In the genomic region with DNA sequence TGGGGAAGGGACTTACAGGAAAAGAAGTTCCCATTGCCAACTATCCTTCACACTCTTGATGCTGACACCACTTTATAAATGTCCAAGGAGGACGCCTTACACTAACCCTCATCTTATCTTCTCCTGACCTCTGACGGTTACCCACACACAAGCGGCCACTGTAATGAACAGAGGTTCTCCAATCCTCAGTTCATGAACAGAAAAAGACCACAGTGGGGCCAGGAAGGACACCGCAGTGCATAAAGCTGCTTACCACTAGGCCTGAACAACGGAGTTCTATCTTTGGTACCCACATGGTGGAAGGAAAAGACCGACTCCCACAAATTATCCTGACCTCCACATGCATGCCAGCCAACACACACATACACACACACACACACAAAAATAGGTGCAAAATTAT, we compare ENCODE assay signal across 21 mouse cellular contexts. TPM values are rescaled to one million over a fixed set of nuclear protein-coding genes. Genes with fewer than 3 reads are reported as not detected.
A peak's percentile ranks its signal among the peaks of the same experiment; 100 is the strongest.
DNase-seq lines count a peak whose midpoint lies in the region; ATAC-seq and TF ChIP-seq lines count a peak whose summit lies in the region.
"Had no signal": no experiment of that assay in that cellular context is flagged by ENCODE, and none has a peak within 500 bp of the region (broad histone marks: within the 10 kb centered on the region; RNA-seq: fewer than 3 reads in every experiment).

No protein-coding gene starts in this region.

- intact Hi-C loops in heart, postnatal 10 days (cut with DNase I): no loop called here

- 42% methylated on average over 6 of the region's 6 CpGs for WGBS in heart, embryonic 10.5 days
- WGBS in intestine, embryonic 14.5 days: 68% methylated on average over 6 of the region's 6 CpGs
- WGBS in intestine, embryonic 16.5 days: 73% methylated on average over 6 of the region's 6 CpGs
- 76% methylated on average over 6 of the region's 6 CpGs for WGBS in limb, embryonic 14.5 days
- 92% methylated on average over 6 of the region's 6 CpGs for WGBS in hindbrain, embryonic 11.5 days
- 83% methylated on average over 6 of the region's 6 CpGs for WGBS in forebrain, postnatal 0 days

- TF ChIP-seq POLR2A in CH12.LX (IDR thresholded peaks at IDR 0.05; ENCODE audit: low read depth, low read length): no peak
- no peak for TF ChIP-seq POLR2A in limb, embryonic 14.5 days (IDR thresholded peaks at IDR 0.05; ENCODE audit: borderline replicate concordance, extremely low read depth, insufficient read depth, insufficient read length)

- no peak for ATAC-seq in intestine, embryonic 14.5 days (replicated peaks; ENCODE audit: low FRiP score, low TSS enrichment, low read depth)
- no peak for ATAC-seq in intestine, embryonic 16.5 days
- no peak for ATAC-seq in limb, embryonic 14.5 days (ENCODE audit: low FRiP score, low read depth)
- no peak for ATAC-seq in hindbrain, embryonic 11.5 days (ENCODE audit: low FRiP score)
- ATAC-seq in forebrain, postnatal 0 days: no peak
- ATAC-seq: forebrain, embryonic 16.5 days; midbrain, embryonic 16.5 days had no signal

- no peak overlapping the region for H3K4me3 ChIP-seq in heart, embryonic 10.5 days
- no peak overlapping the region for H3K4me3 ChIP-seq in intestine, embryonic 14.5 days (ENCODE audit: low read depth, low read length)
- no peak overlapping the region for H3K4me3 ChIP-seq in intestine, embryonic 16.5 days (ENCODE audit: low read length)
- H3K4me3 ChIP-seq in CH12.LX (replicated peaks in 1 of 3; ENCODE audit: low read depth in 2 of 3, low read length in 2 of 3, poor library complexity in 1 of 3): no peak overlapping the region
- no peak overlapping the region for H3K4me3 ChIP-seq in limb, embryonic 14.5 days (replicated peaks; ENCODE audit: low read length)
- no peak overlapping the region for H3K4me3 ChIP-seq in hindbrain, embryonic 11.5 days (ENCODE audit: low read depth, low read length)
- no peak overlapping the region for H3K4me3 ChIP-seq in forebrain, postnatal 0 days (ENCODE audit: low read depth, low read length)
- H3K4me3 ChIP-seq: hindbrain, embryonic 10.5 days; layer of hippocampus, adult 2 months; limb, embryonic 12.5 days; megakaryocyte, embryonic 14.5 days had no signal

- peaks cover 3% of the 10 kb centered on the region; the same call in 1 of the 2 replicates for H3K36me3 ChIP-seq in heart, embryonic 10.5 days
- H3K36me3 ChIP-seq in intestine, embryonic 14.5 days (ENCODE audit: control insufficient read depth, insufficient read depth, low read length): no peaks in the 10 kb centered on the region
- no peaks in the 10 kb centered on the region for H3K36me3 ChIP-seq in intestine, embryonic 16.5 days (ENCODE audit: control insufficient read depth, insufficient read depth, low read length)
- H3K36me3 ChIP-seq in CH12.LX (replicated peaks in 1 of 2; ENCODE audit: control insufficient read depth in 1 of 2, insufficient read depth in 1 of 2, low read length in 1 of 2): no peaks in the 10 kb centered on the region
- H3K36me3 ChIP-seq in limb, embryonic 14.5 days (ENCODE audit: control insufficient read depth, insufficient read depth, low read length): no peaks in the 10 kb centered on the region
- no peaks in the 10 kb centered on the region for H3K36me3 ChIP-seq in hindbrain, embryonic 11.5 days (ENCODE audit: control insufficient read depth, insufficient read depth, low read length)
- H3K36me3 ChIP-seq in forebrain, postnatal 0 days (ENCODE audit: insufficient read depth): no peaks in the 10 kb centered on the region
- H3K36me3 ChIP-seq: hindbrain, embryonic 10.5 days; limb, embryonic 12.5 days had no signal

- no peak overlapping the region for H3K9ac ChIP-seq in intestine, embryonic 14.5 days (ENCODE audit: low read length)
- no peak overlapping the region for H3K9ac ChIP-seq in intestine, embryonic 16.5 days (ENCODE audit: low read depth, low read length)
- 0 out of 2 replicates have a peak overlapping the region, but pooled peaks have one; percentile 11 for H3K9ac ChIP-seq in CH12.LX (ENCODE audit: insufficient read depth, low read depth)
- no peak overlapping the region for H3K9ac ChIP-seq in limb, embryonic 14.5 days (ENCODE audit: low read depth, low read length, severe bottlenecking)
- no peak overlapping the region for H3K9ac ChIP-seq in hindbrain, embryonic 11.5 days (ENCODE audit: low read depth, low read length)
- H3K9ac ChIP-seq in forebrain, postnatal 0 days: no peak overlapping the region
- H3K9ac ChIP-seq: limb, embryonic 12.5 days had no signal

- TF ChIP-seq EP300 in CH12.LX (IDR thresholded peaks at IDR 0.05; ENCODE audit: low read length): no peak

- no peaks in the 10 kb centered on the region for H3K79me2 ChIP-seq in CH12.LX (replicated peaks; ENCODE audit: control insufficient read depth, extremely low read depth, insufficient read depth, poor library complexity, severe bottlenecking)

- peak overlapping the region; percentile 56 for H3K27ac ChIP-seq in heart, embryonic 10.5 days
- peak overlapping the region; percentile 27; the same call in 1 of the 2 replicates for H3K27ac ChIP-seq in intestine, embryonic 14.5 days (ENCODE audit: low read depth)
- no peak overlapping the region for H3K27ac ChIP-seq in intestine, embryonic 16.5 days (ENCODE audit: low read length)
- no peak overlapping the region; the same call in 1 of the 2 replicates for H3K27ac ChIP-seq in CH12.LX (ENCODE audit: insufficient read depth, low read depth)
- H3K27ac ChIP-seq in limb, embryonic 14.5 days (replicated peaks; ENCODE audit: low read depth, low read length): 0 out of 2 replicates have a peak overlapping the region, but pooled peaks have one; percentile 13
- no peak overlapping the region for H3K27ac ChIP-seq in hindbrain, embryonic 11.5 days (ENCODE audit: low read depth, low read length)
- H3K27ac ChIP-seq in forebrain, postnatal 0 days (ENCODE audit: low read depth, low read length): no peak overlapping the region
- H3K27ac ChIP-seq: hindbrain, embryonic 10.5 days; kidney, postnatal 0 days; layer of hippocampus, adult 2 months had no signal

- H3K9me3 ChIP-seq in heart, embryonic 10.5 days: no peaks in the 10 kb centered on the region
- no peaks in the 10 kb centered on the region for H3K9me3 ChIP-seq in intestine, embryonic 14.5 days (ENCODE audit: control insufficient read depth, low read length)
- H3K9me3 ChIP-seq in intestine, embryonic 16.5 days (ENCODE audit: control insufficient read depth, low read length): no peaks in the 10 kb centered on the region
- H3K9me3 ChIP-seq in CH12.LX (replicated peaks; ENCODE audit: low read length): no peaks in the 10 kb centered on the region
- no peaks in the 10 kb centered on the region for H3K9me3 ChIP-seq in limb, embryonic 14.5 days (ENCODE audit: control insufficient read depth, low read length)
- H3K9me3 ChIP-seq in hindbrain, embryonic 11.5 days (ENCODE audit: control insufficient read depth, low read length): no peaks in the 10 kb centered on the region
- H3K9me3 ChIP-seq in forebrain, postnatal 0 days (ENCODE audit: low read length): no peaks in the 10 kb centered on the region
- H3K9me3 ChIP-seq: hindbrain, embryonic 10.5 days; limb, embryonic 12.5 days; megakaryocyte, embryonic 14.5 days had no signal

- in situ Hi-C loops in CH12.LX (cut with MboI; ENCODE audit: low pct_ligation_motif_present, low pct_unique_long_range_greater_than_20kb, low sequenced_read_pairs): no loop called here

- dilution Hi-C loops in CH12.LX (cut with MboI; ENCODE audit: extremely low pct_ligation_motif_present, extremely low pct_unique_long_range_greater_than_20kb, low sequenced_read_pairs): no loop called here

- H3K4me2 ChIP-seq in intestine, embryonic 14.5 days (ENCODE audit: low read length): no peak overlapping the region
- no peak overlapping the region for H3K4me2 ChIP-seq in intestine, embryonic 16.5 days (ENCODE audit: low read depth, low read length)
- no peak overlapping the region for H3K4me2 ChIP-seq in CH12.LX (ENCODE audit: insufficient read depth, low read depth, poor library complexity, severe bottlenecking)
- no peak overlapping the region for H3K4me2 ChIP-seq in limb, embryonic 14.5 days (replicated peaks; ENCODE audit: low read depth, low read length, severe bottlenecking)
- H3K4me2 ChIP-seq in hindbrain, embryonic 11.5 days (replicated peaks; ENCODE audit: low read depth, low read length): no peak overlapping the region
- no peak overlapping the region for H3K4me2 ChIP-seq in forebrain, postnatal 0 days (ENCODE audit: low read depth)
- H3K4me2 ChIP-seq: limb, embryonic 12.5 days had no signal

- no peaks in the 10 kb centered on the region for H3K27me3 ChIP-seq in heart, embryonic 10.5 days (ENCODE audit: insufficient read depth, poor library complexity, severe bottlenecking)
- H3K27me3 ChIP-seq in intestine, embryonic 14.5 days (replicated peaks; ENCODE audit: control insufficient read depth, insufficient read depth, low read length): no peaks in the 10 kb centered on the region
- no peaks in the 10 kb centered on the region for H3K27me3 ChIP-seq in intestine, embryonic 16.5 days (replicated peaks; ENCODE audit: control insufficient read depth, insufficient read depth, low read length)
- no peaks in the 10 kb centered on the region for H3K27me3 ChIP-seq in CH12.LX (replicated peaks)
- no peaks in the 10 kb centered on the region for H3K27me3 ChIP-seq in limb, embryonic 14.5 days (ENCODE audit: control insufficient read depth, insufficient read depth, low read length)
- no peaks in the 10 kb centered on the region for H3K27me3 ChIP-seq in hindbrain, embryonic 11.5 days (ENCODE audit: control insufficient read depth, insufficient read depth, low read length)
- no peaks in the 10 kb centered on the region for H3K27me3 ChIP-seq in forebrain, postnatal 0 days (ENCODE audit: insufficient read depth, low read length)
- H3K27me3 ChIP-seq: limb, embryonic 12.5 days had no signal

- TF ChIP-seq RAD21 in CH12.LX (IDR thresholded peaks at IDR 0.05; ENCODE audit: low read depth, low read length): no peak

- DNase-seq in heart, embryonic 10.5 days (ENCODE audit: low spot score): no peak
- DNase-seq in heart, postnatal 10 days: no peak
- no peak for DNase-seq in intestine, embryonic 14.5 days (ENCODE audit: low spot score)
- no peak for DNase-seq in CH12.LX (ENCODE audit: extremely low read depth)
- no peak for DNase-seq in limb, embryonic 14.5 days (ENCODE audit: low spot score)
- no peak for DNase-seq in hindbrain, embryonic 11.5 days (ENCODE audit: low spot score)
- DNase-seq in forebrain, postnatal 0 days: no peak
- DNase-seq: adrenal gland, adult 8-10 months; cerebellum, adult 11-12 months; cerebellum, postnatal 25 days; retina, postnatal 1 day; right cerebral cortex, postnatal 4 days; thymus, adult 2 months had no signal

- TF ChIP-seq CTCF in CH12.LX (conservative IDR thresholded peaks at IDR 0.05 in 1 of 2, IDR thresholded peaks at IDR 0.05 in 1 of 2; ENCODE audit: low read depth in 2 of 2, low read length in 2 of 2): no peak
- no peak for TF ChIP-seq CTCF in forebrain, postnatal 0 days (IDR thresholded peaks at IDR 0.05; ENCODE audit: low read depth)

- peaks cover 66% of the 10 kb centered on the region for H3K4me1 ChIP-seq in heart, embryonic 10.5 days
- peaks cover 40% of the 10 kb centered on the region for H3K4me1 ChIP-seq in intestine, embryonic 14.5 days (replicated peaks; ENCODE audit: control insufficient read depth, insufficient read depth, low read length)
- H3K4me1 ChIP-seq in intestine, embryonic 16.5 days (ENCODE audit: control insufficient read depth, insufficient read depth, low read length): peaks cover 43% of the 10 kb centered on the region
- H3K4me1 ChIP-seq in CH12.LX (ENCODE audit: control insufficient read depth in 1 of 2, insufficient read depth in 2 of 2): peaks cover 15 to 23% of the 10 kb centered on the region in 2 experiments
- peaks cover 45% of the 10 kb centered on the region for H3K4me1 ChIP-seq in limb, embryonic 14.5 days (ENCODE audit: control insufficient read depth, insufficient read depth, low read length)
- no peaks in the 10 kb centered on the region for H3K4me1 ChIP-seq in hindbrain, embryonic 11.5 days (replicated peaks; ENCODE audit: control insufficient read depth, insufficient read depth, low read length)
- peaks cover 4% of the 10 kb centered on the region; the same call in 1 of the 2 replicates for H3K4me1 ChIP-seq in forebrain, postnatal 0 days (ENCODE audit: insufficient read depth)

RNA-seq across cellular contexts. Expression of gene Gab1, which starts 28.7 kb away (rescaled TPM):
- 24.8 and 37.6 TPM in 2 replicates for polyA plus RNA-seq in heart, embryonic 10.5 days (2016; fragmentation: Nextera tagmentation; extraction: Ambion mirVana)
- 10 to 100 TPM; 41.2 to 51.1 TPM for total RNA-seq in heart, postnatal 10 days (2021)
- polyA plus RNA-seq in intestine, embryonic 14.5 days (2014; fragmentation: Nextera tagmentation; extraction: Ambion mirVana): 23.1 and 23.9 TPM in 2 replicates
- polyA plus RNA-seq in intestine, embryonic 16.5 days (2015; fragmentation: Nextera tagmentation; extraction: Ambion mirVana): 9.0 and 10.5 TPM in 2 replicates
- total RNA-seq in CH12.LX (2012; rRNA removed) (0.04 and 0.08 TPM in 2 replicates), CH12.LX (2014; rRNA removed) (not detected in 2 replicates)
- polyA plus RNA-seq in CH12.LX (2012; ENCODE audit: insufficient read length, low read depth): not detected in 2 replicates
- 44.8 and 56.3 TPM in 2 replicates for polyA plus RNA-seq in limb, embryonic 14.5 days (2012; rRNA removed)
- 41.3 and 47.2 TPM in 2 replicates for polyA plus RNA-seq in limb, embryonic 14.5 days (2014; fragmentation: Nextera tagmentation; extraction: Ambion mirVana)
- 18.1 and 20.8 TPM in 2 replicates for polyA plus RNA-seq in hindbrain, embryonic 11.5 days (2014; fragmentation: Nextera tagmentation; extraction: Ambion mirVana)
- 10.7 and 15.7 TPM in 2 replicates for total RNA-seq in forebrain, postnatal 0 days (2014; rRNA removed)
- polyA plus RNA-seq in forebrain, postnatal 0 days (2015; fragmentation: Nextera tagmentation; extraction: Ambion mirVana): 7.5 and 9.8 TPM in 2 replicates

Comparison
In these comparisons a context has a peak if more than half of its experiments do, and no peak if none do; other contexts are left out.
1. H3K27ac ChIP-seq: peak in heart, embryonic 10.5 days (single experiment), intestine, embryonic 14.5 days (single experiment) and limb, embryonic 14.5 days (single experiment); none in intestine, embryonic 16.5 days (single experiment), CH12.LX (single experiment), hindbrain, embryonic 11.5 days (single experiment) and forebrain, postnatal 0 days (single experiment).